Mouse (Mus musculus) small intestine, adult 2 months (tissue): ENCODE data around the gene Cys1.

ENCODE experiments used
- CTCF ChIP-seq: fragments of 200-500 bp; IDR thresholded peaks from 2 replicates; pipeline ENCODE4 v1.5.1; 2012; ENCODE audit warnings: low read depth, mild to moderate bottlenecking, control low read depth, inconsistent platforms, low read length, moderate library complexity, mixed read lengths; ENCODE audit not compliant: insufficient replicate concordance, insufficient read length; ENCODE audit errors: extremely low read depth
- POLR2A ChIP-seq: fragments of 200-500 bp; IDR thresholded peaks from 2 replicates; pipeline ENCODE4 v1.6.1; 2012; ENCODE audit warnings: low read depth, mild to moderate bottlenecking, control low read depth, inconsistent platforms, low read length, moderate library complexity

GRCm38 (mm10) chr12:24644125-24644571 lies 37.5 kb downstream of the Cys1 start:
- no peak for TF ChIP-seq POLR2A
- no peak for TF ChIP-seq CTCF
